Mouse (Mus musculus): ENCODE results near the gene Morn4. TPM values are rescaled to one million over a fixed set of nuclear protein-coding genes. Genes with fewer than 3 reads are reported as not detected.
"Not testable (repeated sequence)": the region's sequence is repeated elsewhere in the genome, so short reads cannot be mapped to it uniquely, and the experiment has no call there.

Morn4 gene
- polyA plus RNA-seq, 1 experiment from 2014 or later, result 37.7 TPM

DNA sequence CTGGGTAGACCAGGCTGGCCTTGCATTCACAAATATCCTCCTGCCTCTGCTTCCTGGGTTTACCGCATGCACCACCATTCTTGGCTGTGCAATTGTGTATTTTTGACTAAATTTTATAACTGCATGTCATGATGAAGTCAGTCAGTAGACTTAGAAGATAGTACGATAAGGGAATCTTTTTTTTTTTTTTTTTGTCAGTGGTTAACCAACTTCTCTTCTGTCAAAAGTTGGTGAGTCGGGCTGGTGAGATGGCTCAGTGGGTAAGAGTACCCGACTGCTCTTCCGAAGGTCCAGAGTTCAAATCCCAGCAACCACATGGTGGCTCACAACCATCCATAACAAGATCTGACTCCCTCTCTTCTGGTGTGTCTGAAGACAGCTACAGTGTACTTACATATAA, 4.5 kb downstream of the Morn4 start:
- H3K36me3 ChIP-seq, result peaks cover 17% of the 10 kb centered on the region
- not testable (repeated sequence) for H3K4me1 ChIP-seq (replicated peaks); H3K4me2 ChIP-seq; H3K9me3 ChIP-seq; H3K9ac ChIP-seq (replicated peaks); H3K4me3 ChIP-seq (replicated peaks); ATAC-seq (ENCODE audit: insufficient number of reproducible peaks, insufficient read depth, low FRiP score, low TSS enrichment, low read depth); H3K27ac ChIP-seq; H3K27me3 ChIP-seq
- WGBS, result 96% methylated on average over 5 of the region's 5 CpGs

- H3K36me3 ChIP-seq, result peaks cover 29% of the 10 kb centered on the region
- H3K4me1 ChIP-seq (replicated peaks), result peaks cover 1% of the 10 kb centered on the region
- no peaks in the 10 kb centered on the region for H3K9me3 ChIP-seq
- WGBS, result 88% methylated on average over 11 of the region's 11 CpGs
- no peak for ATAC-seq (ENCODE audit: insufficient number of reproducible peaks, insufficient read depth, low FRiP score, low TSS enrichment, low read depth)
- H3K4me3 ChIP-seq (replicated peaks), result no peak overlapping the region
- H3K4me2 ChIP-seq, result no peak overlapping the region
- no peak overlapping the region for H3K9ac ChIP-seq (replicated peaks)
- H3K27me3 ChIP-seq, result no peaks in the 10 kb centered on the region
- H3K27ac ChIP-seq, result no peak overlapping the region
These were observed 5.7 kb downstream of the Morn4 start for GRCm38 (mm10) chr19:42080469-42080868.

DNA sequence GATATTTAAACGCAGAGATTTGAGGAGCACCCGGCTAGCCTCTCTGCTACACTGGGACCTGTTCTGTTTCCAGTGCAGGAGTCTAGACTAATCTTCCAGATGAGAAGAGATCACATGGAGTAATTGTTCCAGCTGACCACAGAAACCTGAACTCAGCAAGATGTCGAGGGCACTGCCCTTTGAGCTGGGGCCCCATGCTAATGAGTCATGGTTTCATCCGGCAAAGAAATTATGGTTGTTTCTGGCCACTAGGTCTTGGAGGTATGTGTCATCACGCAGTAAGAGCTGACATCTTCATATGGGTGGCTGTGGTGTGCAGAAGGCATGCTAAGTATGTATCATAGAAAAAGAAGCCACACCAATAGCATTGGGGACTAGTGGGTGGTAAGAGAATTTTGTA, 6.2 kb downstream of the Morn4 start:
- WGBS, result 79% methylated on average over 5 of the region's 5 CpGs
- no peaks in the 10 kb centered on the region for H3K9me3 ChIP-seq

GRCm38 (mm10) chr19:42079006-42079405, 7.2 kb downstream of the Morn4 start:
- H3K9me3 ChIP-seq, result no peaks in the 10 kb centered on the region
- H3K27ac ChIP-seq, result no peak overlapping the region
- WGBS, result 94% methylated on average over 12 of the region's 12 CpGs
- peaks cover 44% of the 10 kb centered on the region for H3K36me3 ChIP-seq
- H3K27me3 ChIP-seq, result no peaks in the 10 kb centered on the region
- ATAC-seq (ENCODE audit: insufficient number of reproducible peaks, insufficient read depth, low FRiP score, low TSS enrichment, low read depth), result no peak
- H3K4me3 ChIP-seq (replicated peaks), result no peak overlapping the region
- no peak overlapping the region for H3K9ac ChIP-seq (replicated peaks)
- H3K4me2 ChIP-seq, result no peak overlapping the region
- H3K4me1 ChIP-seq (replicated peaks), result peaks cover 2% of the 10 kb centered on the region

More for the DNA sequence above, 6.2 kb downstream of the Morn4 start:
- Histone ChIP-seq H3K4me3 (replicated peaks) (no peak overlapping the region), H3K9ac (replicated peaks) (no peak overlapping the region), H3K4me2 (no peak overlapping the region), H3K36me3 (peaks cover 34% of the 10 kb centered on the region), H3K27ac (no peak overlapping the region), H3K27me3 (no peaks in the 10 kb centered on the region), H3K4me1 (replicated peaks) (no peaks in the 10 kb centered on the region)
- ATAC-seq (ENCODE audit: insufficient number of reproducible peaks, insufficient read depth, low FRiP score, low TSS enrichment, low read depth), result no peak

DNA sequence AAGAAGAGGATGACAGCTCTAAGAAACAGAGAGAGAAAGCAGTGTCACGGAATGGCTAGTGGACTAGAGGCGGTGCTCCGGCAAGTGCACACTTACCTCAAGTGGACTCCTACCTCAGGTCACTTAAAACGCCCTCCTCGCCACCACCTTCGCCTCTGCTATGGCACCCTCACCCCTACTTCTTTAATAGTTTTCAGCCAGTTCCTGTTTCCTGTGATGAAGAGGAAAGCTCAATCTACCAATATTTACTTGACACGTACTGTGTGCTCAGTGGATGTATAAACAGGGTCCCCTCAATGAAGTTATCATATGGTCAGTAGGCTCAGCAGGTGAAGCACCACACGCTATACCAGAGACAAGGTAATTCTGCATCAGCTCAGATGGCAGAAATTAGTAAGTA, 7.6 kb downstream of the Morn4 start:
- H3K4me3 ChIP-seq (replicated peaks), result no peak overlapping the region
- WGBS, result 92% methylated on average over 8 of the region's 8 CpGs
- no peaks in the 10 kb centered on the region for H3K9me3 ChIP-seq
- peaks cover 4% of the 10 kb centered on the region for H3K4me1 ChIP-seq (replicated peaks)
- no peak overlapping the region for H3K9ac ChIP-seq (replicated peaks)
- no peak overlapping the region for H3K4me2 ChIP-seq
- ATAC-seq (ENCODE audit: insufficient number of reproducible peaks, insufficient read depth, low FRiP score, low TSS enrichment, low read depth), result no peak
- peaks cover 45% of the 10 kb centered on the region for H3K36me3 ChIP-seq
- no peaks in the 10 kb centered on the region for H3K27me3 ChIP-seq
- no peak overlapping the region for H3K27ac ChIP-seq

DNA sequence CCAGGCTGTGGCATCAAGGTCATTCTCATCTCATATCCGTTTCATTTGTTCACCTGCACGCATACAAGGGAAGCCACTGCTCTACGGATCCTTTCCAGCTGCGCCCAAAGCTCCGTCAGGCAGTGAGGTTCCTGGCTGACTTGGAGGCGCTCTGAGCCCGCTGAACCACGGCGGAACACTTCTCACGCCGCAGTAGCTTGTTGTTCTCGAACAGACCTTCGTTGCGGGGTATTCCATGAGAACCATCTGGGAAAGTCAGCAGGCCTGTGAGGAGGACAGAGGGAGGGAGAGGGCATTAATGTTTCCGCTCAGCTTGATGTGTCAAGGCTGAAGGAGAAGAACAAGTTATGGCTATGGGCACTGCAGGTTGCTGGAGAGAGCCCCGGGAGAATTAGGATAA, 10.2 kb downstream of the Morn4 start:
- Histone ChIP-seq H3K4me1 (replicated peaks) (peaks cover 4% of the 10 kb centered on the region), H3K27me3 (no peaks in the 10 kb centered on the region), H3K9ac (replicated peaks) (no peak overlapping the region), H3K4me2 (no peak overlapping the region), H3K4me3 (replicated peaks) (no peak overlapping the region), H3K27ac (no peak overlapping the region), H3K36me3 (peaks cover 45% of the 10 kb centered on the region), H3K9me3 (no peaks in the 10 kb centered on the region)
- WGBS, result 89% methylated on average over 16 of the region's 16 CpGs
- no peak for ATAC-seq (ENCODE audit: insufficient number of reproducible peaks, insufficient read depth, low FRiP score, low TSS enrichment, low read depth)

DNA sequence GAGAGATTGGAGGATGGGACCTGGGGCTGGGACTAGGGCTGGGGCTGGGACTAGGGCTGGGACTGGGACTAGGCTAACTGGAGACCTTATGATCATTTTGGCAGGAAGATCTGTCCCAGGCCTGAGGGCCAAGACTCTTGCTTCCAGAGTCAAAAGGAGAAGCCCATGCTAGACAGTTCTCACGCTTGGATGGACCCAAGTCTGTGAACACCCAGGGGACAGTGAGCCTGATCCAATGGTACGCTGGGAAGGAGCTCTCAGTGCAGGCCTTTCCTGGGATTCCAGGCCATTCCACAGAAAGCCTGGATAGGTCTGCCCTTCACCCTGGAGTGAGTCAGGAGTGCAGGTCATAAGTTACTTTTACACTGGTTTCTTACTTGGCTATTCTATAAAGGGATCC, 11.1 kb downstream of the Morn4 start:
- Histone ChIP-seq H3K4me1 (replicated peaks) (peaks cover 4% of the 10 kb centered on the region), H3K4me2 (no peak overlapping the region), H3K27me3 (no peaks in the 10 kb centered on the region), H3K9me3 (no peaks in the 10 kb centered on the region), H3K36me3 (peaks cover 45% of the 10 kb centered on the region), H3K4me3 (replicated peaks) (no peak overlapping the region), H3K9ac (replicated peaks) (no peak overlapping the region), H3K27ac (no peak overlapping the region)
- no peak for ATAC-seq (ENCODE audit: insufficient number of reproducible peaks, insufficient read depth, low FRiP score, low TSS enrichment, low read depth)
- 86% methylated on average over 2 of the region's 2 CpGs for WGBS

GRCm38 (mm10) chr19:42072802-42073201, 13.4 kb downstream of the Morn4 start:
- no peak overlapping the region for H3K9ac ChIP-seq (replicated peaks)
- 80% methylated on average over 7 of the region's 7 CpGs for WGBS
- no peak overlapping the region for H3K27ac ChIP-seq
- no peak overlapping the region for H3K4me3 ChIP-seq (replicated peaks)
- H3K4me1 ChIP-seq (replicated peaks), result peaks cover 4% of the 10 kb centered on the region
- no peaks in the 10 kb centered on the region for H3K9me3 ChIP-seq
- H3K27me3 ChIP-seq, result no peaks in the 10 kb centered on the region
- peaks cover 39% of the 10 kb centered on the region for H3K36me3 ChIP-seq
- H3K4me2 ChIP-seq, result no peak overlapping the region
- ATAC-seq (ENCODE audit: insufficient number of reproducible peaks, insufficient read depth, low FRiP score, low TSS enrichment, low read depth), result no peak

DNA sequence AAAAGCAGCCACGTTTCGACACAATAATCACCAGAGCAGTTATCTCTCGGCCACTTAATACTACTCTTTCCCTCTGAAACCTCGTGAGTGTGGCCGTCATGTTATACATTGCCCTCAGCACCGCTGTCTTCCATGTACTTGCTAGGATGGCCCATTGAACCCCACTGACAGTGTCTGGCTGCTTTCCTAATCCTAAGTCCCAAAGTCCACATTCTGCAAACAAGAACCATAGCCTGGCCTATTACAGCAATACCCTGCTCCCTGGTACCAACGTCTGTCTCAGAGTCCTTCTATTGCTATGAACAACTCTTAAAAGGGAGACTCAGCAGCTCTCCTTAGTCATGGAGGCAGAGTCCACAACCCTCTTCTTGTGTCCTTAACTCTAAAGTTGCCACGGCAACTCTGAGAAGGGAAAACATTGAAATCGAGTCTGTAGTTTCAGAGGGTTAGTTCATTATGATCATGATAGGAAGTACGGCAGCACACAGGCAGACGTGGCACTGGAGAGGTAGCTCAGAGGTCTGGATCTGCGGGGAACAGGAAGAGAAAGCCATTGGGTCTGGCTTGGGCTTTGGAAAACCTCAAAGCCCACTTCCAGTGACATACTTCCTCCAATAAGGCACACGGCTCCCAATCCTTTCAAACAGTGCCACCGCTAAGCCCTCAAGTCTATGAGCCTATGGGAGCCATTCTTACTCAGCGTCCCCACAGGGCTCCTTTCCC, 14.1 kb downstream of the Morn4 start:
- Histone ChIP-seq H3K36me3 (peaks cover 32% of the 10 kb centered on the region), H3K4me3 (replicated peaks) (no peak overlapping the region), H3K4me1 (replicated peaks) (peaks cover 4% of the 10 kb centered on the region), H3K9ac (replicated peaks) (no peak overlapping the region), H3K9me3 (no peaks in the 10 kb centered on the region), H3K27me3 (no peaks in the 10 kb centered on the region), H3K4me2 (no peak overlapping the region), H3K27ac (no peak overlapping the region)
- 85% methylated on average over 15 of the region's 15 CpGs for WGBS
- no peak for ATAC-seq (ENCODE audit: insufficient number of reproducible peaks, insufficient read depth, low FRiP score, low TSS enrichment, low read depth)

DNA sequence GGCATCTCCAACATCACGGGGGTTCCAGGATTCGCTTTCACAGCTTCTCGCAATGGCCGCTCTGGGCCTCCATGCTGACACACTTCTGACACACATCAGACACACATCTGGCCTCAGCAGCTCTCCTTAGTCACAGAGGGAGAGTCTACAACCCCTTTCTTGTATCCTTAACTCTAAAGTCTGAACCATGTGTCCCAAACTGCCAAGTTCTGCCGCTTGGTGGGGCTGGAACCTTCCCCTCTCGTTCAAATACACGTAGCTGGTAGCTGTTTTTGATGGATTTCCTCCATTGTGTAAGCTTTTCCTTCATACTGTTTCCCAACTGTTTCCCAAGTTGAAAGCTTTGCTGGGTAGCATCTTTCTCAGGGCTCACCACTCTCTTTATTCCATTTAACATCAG, 14.9 kb downstream of the Morn4 start:
- peaks cover 4% of the 10 kb centered on the region for H3K4me1 ChIP-seq (replicated peaks)
- H3K9ac ChIP-seq (replicated peaks), result no peak overlapping the region
- H3K36me3 ChIP-seq, result peaks cover 23% of the 10 kb centered on the region
- WGBS, result 72% methylated on average over 7 of the region's 7 CpGs
- no peaks in the 10 kb centered on the region for H3K27me3 ChIP-seq
- H3K27ac ChIP-seq, result no peak overlapping the region
- no peak overlapping the region for H3K4me2 ChIP-seq
- H3K4me3 ChIP-seq (replicated peaks), result no peak overlapping the region
- no peaks in the 10 kb centered on the region for H3K9me3 ChIP-seq
- no peak for ATAC-seq (ENCODE audit: insufficient number of reproducible peaks, insufficient read depth, low FRiP score, low TSS enrichment, low read depth)

DNA sequence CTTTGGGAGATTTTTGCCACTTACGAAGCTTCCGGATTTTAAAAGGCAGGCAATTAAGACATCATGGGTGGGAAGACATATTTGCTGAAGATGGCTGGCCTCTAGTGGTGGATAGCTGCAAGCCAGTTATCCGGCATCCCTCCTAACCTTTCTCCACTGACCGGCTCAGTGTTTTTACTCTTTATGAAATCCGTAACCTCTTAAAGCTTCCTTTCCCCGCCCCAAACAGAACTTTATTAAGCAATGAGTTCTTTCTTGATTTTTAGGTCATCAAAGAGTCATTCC, 17.0 kb downstream of the Morn4 start:
- no peak for ATAC-seq (ENCODE audit: insufficient number of reproducible peaks, insufficient read depth, low FRiP score, low TSS enrichment, low read depth)
- H3K4me3 ChIP-seq (replicated peaks), result no peak overlapping the region
- WGBS, result 53% methylated on average over 6 of the region's 6 CpGs
- peaks cover 4% of the 10 kb centered on the region for H3K4me1 ChIP-seq (replicated peaks)
- H3K4me2 ChIP-seq, result no peak overlapping the region
- H3K9ac ChIP-seq (replicated peaks), result no peak overlapping the region
- peaks cover 3% of the 10 kb centered on the region; the same call in 1 of the 2 replicates for H3K36me3 ChIP-seq
- H3K9me3 ChIP-seq, result no peaks in the 10 kb centered on the region
- no peak overlapping the region for H3K27ac ChIP-seq
- no peaks in the 10 kb centered on the region for H3K27me3 ChIP-seq
